Mouse (Mus musculus): ENCODE data around the gene Disp1.

Gene Disp1

DNA sequence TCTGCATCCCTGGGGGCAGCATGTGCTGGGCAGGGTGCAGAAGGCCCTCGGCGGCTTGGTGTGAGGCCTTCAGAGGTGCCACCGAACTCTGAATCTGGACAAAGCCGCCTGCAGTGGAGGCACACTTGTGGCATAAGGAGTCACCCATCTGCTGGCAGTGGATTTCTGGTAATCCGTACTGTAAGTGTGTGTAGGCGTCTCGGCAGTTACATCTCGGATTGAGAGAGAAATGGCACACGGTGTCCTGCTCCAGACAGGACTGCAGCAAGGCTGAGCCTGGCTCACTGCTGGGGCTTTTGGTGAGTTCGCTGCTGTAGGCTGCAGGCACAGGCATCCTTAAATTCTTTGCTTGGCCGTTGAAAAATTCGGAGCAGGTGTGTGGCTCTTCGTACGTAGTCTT, 134.5 kb downstream of the Disp1 start:
- no peak for DNase-seq (ENCODE audit: low read depth)

- DNase-seq (ENCODE audit: low read depth) = peak; percentile 40
Measured at GRCm38 (mm10) chr1:183084085-183085050, 137.0 kb downstream of the Disp1 start.

DNA sequence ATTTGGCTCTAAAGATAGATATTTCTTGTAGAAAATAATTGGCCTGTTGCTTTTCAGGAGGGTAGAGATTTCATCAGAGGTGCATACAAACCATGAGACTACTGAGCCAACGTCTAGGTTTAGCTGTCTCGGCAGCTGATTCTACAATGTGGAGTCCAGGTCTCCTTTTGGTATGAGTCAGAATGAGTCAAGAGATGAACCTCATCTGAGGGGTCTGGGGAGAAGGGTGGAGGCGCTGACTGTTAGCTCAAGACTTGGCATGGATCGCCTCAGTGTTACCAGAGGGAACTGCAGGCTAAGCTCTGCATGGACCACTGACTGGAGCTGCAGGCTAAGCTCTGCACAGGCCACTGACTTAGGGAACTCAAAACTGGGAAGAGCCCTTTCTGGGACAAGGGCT, 138.9 kb downstream of the Disp1 start:
- peak; percentile 25 for DNase-seq (ENCODE audit: low read depth)

DNA sequence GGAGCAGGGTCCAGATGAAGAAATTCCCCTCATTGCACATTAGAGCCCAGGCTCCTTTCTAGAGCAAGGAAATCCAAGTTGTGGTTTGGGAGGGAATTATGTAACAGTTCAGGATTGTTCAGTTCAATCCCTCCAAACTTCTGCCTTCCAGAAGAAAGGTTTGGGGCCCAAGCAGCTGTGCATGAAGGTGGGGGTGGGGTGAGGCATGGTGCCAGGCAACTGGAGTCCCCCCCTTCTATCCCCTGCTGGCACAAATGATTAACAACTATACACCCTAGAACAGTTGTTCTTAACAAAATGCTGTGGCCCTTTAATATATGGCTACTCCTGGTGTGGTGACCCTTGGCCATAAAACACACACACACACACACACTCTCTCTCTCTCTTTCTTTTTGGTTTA, 140.2 kb downstream of the Disp1 start:
- DNase-seq (ENCODE audit: low read depth) = no peak

- no peak for DNase-seq (ENCODE audit: low read depth)
Measured at GRCm38 (mm10) chr1:183075121-183075822, 146.1 kb downstream of the Disp1 start.

- no peak for DNase-seq (ENCODE audit: low read depth)
Measured at GRCm38 (mm10) chr1:183072263-183073050, 148.9 kb downstream of the Disp1 start.

- peak; percentile 3 for DNase-seq (ENCODE audit: low read depth)
Measured at GRCm38 (mm10) chr1:183069954-183070649, 151.2 kb downstream of the Disp1 start.

DNA sequence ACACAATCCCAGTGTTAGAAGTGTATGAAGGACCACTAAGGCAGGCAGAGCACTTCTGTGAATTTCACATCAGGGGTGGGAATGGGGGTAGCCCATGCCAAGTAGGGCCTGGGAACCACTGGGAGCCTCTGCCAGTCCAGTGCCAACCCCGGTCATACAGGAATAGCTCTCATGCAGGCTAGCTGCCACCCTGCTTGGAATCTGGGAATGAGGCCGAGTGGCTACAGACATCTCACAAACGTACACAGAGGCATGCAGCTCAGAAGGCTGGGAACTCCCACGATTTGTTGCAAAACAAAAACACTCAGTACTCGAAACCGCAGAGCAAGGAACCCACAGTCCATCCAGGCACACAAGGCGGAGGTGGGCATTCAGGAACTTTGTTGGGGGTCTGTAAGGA, 153.5 kb downstream of the Disp1 start:
- no peak for DNase-seq (ENCODE audit: low read depth)

DNA sequence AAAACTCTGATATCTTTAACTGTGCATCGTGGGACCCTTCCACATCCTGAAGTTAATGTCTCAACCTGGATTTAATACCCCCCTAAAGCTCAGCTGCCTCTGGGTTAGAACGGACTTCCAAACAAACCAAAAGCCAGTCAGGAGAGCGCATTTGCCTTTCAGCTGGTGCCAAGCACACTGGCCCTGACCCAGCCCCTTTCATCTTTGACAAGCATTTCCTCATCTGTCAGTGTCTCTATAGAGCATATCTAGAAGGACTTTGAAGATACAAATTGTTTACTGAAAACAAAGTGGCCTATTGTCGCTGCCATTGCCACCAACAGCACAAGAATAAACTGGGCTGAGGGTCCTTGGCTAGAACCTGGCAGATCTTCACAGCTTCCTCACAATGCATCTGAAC, 154.3 kb downstream of the Disp1 start:
- no peak for DNase-seq (ENCODE audit: low read depth)

- no peak for DNase-seq (ENCODE audit: low read depth)
Measured at GRCm38 (mm10) chr1:183060611-183061010, 160.7 kb downstream of the Disp1 start.

DNA sequence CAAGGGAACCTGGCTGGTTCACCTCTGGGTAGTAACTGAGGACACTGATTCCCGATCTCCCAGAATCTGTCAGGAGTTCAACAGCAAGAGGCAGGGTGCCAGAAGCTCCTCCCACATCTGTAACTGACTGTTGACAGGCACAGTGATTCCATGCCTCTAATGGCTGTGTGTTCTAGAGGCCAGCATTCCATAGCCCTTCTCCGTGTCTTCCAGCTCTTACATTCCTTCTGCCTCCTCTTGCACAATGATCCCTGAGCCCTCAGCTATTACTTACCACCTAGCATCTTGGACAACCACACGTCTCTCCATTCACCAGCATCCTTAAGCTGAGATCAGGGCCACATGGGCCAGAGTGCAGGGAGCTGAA, 165.1 kb downstream of the Disp1 start:
- no peak for DNase-seq (ENCODE audit: low read depth)

- DNase-seq (ENCODE audit: low read depth) = no peak
Measured at GRCm38 (mm10) chr1:183055608-183056288, 165.6 kb downstream of the Disp1 start.

- DNase-seq (ENCODE audit: low read depth) = no peak
Measured at GRCm38 (mm10) chr1:183052663-183053062, 168.7 kb downstream of the Disp1 start.

DNA sequence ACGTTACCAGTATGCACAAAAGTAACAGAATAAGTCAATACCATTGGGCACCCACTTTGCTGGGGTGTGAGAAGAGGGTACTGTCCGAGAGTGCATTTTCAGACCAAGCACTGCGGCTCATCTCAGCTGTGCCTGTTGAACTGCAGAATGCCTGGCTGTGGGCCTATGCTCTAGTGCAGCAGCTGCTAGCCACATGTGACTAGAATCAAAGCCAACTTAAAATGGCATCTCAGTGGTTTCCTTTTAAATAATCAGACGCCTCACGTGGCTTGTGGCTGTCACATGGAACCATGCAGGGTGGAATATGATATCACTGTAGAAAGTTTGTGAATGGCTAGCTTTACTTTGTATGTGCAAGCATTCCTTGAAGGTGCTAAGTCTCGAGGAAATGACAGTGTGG, 172.0 kb downstream of the Disp1 start:
- peak; percentile 35 for DNase-seq (ENCODE audit: low read depth)

- no peak for DNase-seq (ENCODE audit: low read depth)
Measured at GRCm38 (mm10) chr1:183047913-183048523, 173.3 kb downstream of the Disp1 start.

DNA sequence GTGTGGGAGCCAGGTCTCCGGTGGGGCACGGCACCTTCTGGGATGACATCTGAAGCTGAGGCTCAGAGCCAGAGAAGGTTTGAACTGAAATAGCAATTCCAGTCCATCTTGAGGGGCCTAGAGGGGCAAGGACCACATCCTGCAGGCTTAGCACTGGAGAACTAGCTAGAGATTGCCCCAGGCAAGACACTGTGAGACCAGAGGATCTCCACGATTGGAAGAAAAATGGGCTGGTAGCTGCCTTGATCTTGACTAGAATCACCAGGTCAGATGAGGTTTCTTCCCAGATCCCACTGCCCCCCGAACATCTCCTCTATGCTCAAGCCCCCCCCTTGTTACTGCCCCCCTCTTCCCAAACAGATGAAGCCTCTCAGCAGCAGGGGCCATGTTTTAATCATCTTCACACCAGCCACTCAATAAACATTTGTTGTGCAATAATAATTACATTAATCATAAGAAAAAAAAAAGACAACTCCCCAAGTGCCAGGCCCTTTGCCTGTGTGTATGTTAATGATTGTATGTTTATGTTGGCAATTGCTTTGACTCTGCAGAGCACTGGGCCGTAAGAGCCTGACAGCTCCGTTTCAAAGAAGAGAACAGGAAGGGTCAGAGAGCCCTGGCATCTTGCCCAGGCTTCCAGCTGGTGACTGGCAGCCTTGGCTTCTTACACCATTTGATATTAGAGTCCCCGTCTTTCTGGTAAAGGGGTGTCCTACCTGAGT, 174.0 kb downstream of the Disp1 start:
- DNase-seq (ENCODE audit: low read depth) = peak; percentile 68

DNA sequence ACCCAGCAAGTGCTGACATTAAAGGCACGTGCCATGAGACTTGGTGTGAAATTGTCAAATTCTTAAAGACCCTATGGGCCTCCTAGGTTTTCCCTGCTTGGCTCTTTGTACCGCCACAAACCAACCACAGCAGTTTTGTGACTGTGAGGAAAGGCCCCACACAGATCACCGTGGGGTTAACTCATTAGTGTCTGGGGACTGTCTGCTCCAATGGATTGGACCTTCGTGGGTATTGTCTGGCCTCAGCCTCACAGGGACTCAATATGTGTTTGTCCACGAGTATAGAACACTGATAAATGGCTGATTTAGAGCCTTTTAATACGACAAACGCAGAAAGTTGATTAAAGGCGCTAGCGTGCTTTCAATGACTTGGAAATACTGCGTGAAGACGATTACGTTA, 175.2 kb downstream of the Disp1 start:
- no peak for DNase-seq (ENCODE audit: low read depth)

- no peak for DNase-seq (ENCODE audit: low read depth)
Measured at GRCm38 (mm10) chr1:183043161-183043812, 178.0 kb downstream of the Disp1 start.

- peak; percentile 29 for DNase-seq (ENCODE audit: low read depth)
Measured at GRCm38 (mm10) chr1:183041703-183042102, 179.6 kb downstream of the Disp1 start.

Data from 416B (cell line).